Mouse (Mus musculus) liver, adult 2 months (tissue): ENCODE results near the gene Syncrip.

Experiments
- CTCF ChIP-seq: fragments of 200-500 bp; IDR thresholded peaks from 2 replicates; pipeline ENCODE4 v1.5.1; 2011; ENCODE audit warnings: low read depth, low read length, control low read depth
- POLR2A ChIP-seq: fragments of 200-500 bp; IDR thresholded peaks from 2 replicates; pipeline ENCODE4 v1.6.1; 2011; ENCODE audit warnings: low read length, control low read depth; ENCODE audit not compliant: insufficient read depth; ENCODE audit errors: extremely low read depth

- TF ChIP-seq CTCF: no peak
- TF ChIP-seq POLR2A: peak; percentile 89
Observed at GRCm38 (mm10) chr9:88438555-88439237, 43.7 kb downstream of the Syncrip start, which contains the start of gene Snx14.
